Mouse (Mus musculus): ENCODE data around the gene AI854703.
A peak's percentile ranks its signal among the peaks of the same experiment; 100 is the strongest.

Gene AI854703

DNA sequence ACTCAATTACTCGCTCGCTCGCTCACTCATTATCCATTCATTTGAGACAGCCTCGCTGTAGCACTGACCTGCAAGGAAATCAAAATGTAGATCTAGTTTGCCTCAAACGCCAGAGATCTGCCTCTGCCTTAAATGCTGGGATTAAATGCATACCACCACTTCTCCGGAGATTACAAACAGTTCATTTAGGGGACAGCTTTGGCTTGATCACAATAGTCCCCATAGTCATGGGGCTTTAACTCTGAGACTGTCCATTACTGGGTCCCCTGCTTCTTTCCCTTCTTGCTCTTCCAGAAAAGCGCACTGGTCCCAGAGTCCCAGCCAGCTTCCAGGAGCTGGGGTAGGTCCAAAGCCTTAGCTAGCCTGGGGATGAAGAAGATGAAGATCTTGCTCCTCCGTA, at the start of gene AI854703:
Gene AI854703 (plus strand): TSS at position 301 of the 400 bp plus-strand sequence.
- no peak for DNase-seq (ENCODE audit: low spot score)

- DNase-seq (ENCODE audit: low spot score), result no peak
Observed at GRCm38 (mm10) chr6:48578736-48579135, 47.8 kb upstream of the AI854703 start.

GRCm38 (mm10) chr6:48579215-48579648, 47.3 kb upstream of the AI854703 start:
- DNase-seq (ENCODE audit: low spot score), result no peak

GRCm38 (mm10) chr6:48581257-48581656, 45.3 kb upstream of the AI854703 start:
- DNase-seq (ENCODE audit: low spot score), result no peak

GRCm38 (mm10) chr6:48582037-48582436, 44.5 kb upstream of the AI854703 start:
- no peak for DNase-seq (ENCODE audit: low spot score)

GRCm38 (mm10) chr6:48589194-48589750, 37.3 kb upstream of the AI854703 start, which contains the start of gene Gm45021:
Gene Gm45021, plus strand, starts transcription at chr6:48589610.
- DNase-seq (ENCODE audit: low spot score), result no peak

- no peak for DNase-seq (ENCODE audit: low spot score)
Observed at GRCm38 (mm10) chr6:48591221-48591845, 35.2 kb upstream of the AI854703 start.

GRCm38 (mm10) chr6:48591871-48592270, 34.7 kb upstream of the AI854703 start:
- DNase-seq (ENCODE audit: low spot score), result no peak

- peak; percentile 91 for DNase-seq (ENCODE audit: low spot score)
Observed at GRCm38 (mm10) chr6:48593158-48594042, 33.2 kb upstream of the AI854703 start, which contains the start of the genes Repin1 and Gm44965. Gene Repin1, plus strand, starts transcription at chr6:48593883. Gene Gm44965, plus strand, starts transcription at chr6:48593941.

DNA sequence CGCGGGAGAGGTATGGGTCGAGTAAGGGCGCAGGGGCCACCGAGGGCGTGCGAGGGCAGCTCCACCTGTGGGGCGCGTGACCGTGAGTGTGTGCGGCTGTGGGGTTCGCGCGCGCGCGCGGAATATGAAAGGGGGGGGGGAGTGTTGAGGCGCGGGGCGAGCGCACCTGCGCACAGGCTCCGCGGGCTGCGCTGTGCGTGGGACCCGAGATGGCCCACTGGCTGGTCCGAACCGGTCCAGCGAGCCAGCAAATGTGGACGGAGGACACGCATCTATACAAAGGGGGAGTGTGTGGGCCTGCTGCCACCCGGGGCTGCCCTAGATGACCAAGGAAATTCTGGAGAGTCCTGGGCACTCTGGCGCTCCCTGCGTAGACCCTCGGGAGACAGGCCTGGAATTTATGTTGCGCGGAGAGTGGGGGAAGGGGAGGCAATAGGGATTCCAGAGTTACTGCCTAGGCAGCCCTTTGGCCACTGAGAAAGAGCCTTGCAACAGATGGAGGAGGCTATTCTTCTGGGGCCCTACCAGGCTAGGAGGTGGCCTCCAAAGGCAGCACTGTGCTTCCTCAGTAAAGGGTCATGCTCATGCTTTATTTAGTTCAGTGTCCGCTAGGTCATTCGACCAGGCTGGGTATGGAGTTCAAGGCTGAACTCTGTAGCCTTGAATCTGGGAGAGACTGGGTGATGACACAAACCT, 32.4 kb upstream of the AI854703 start:
- DNase-seq (ENCODE audit: low spot score), result no peak

DNA sequence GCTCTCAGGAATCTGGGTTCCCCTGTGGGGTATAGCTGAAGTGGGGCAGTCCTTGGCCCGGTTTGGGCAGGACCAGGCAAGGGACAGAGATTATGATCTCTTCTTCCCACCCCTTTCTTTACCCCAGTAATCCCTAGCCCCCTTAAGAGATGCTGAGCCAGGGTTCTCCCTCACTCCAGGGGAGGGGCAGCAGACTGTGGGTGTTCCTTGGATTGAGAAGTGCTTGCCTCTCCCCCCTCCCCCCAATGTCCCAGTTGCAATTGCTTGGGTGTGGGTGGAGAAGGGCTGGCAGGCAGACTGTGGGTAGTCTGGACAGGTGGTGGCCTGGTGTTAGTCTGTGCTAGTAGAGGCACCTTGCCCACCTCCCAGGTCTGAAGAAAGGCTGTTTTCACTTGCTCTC, 31.3 kb upstream of the AI854703 start:
- DNase-seq (ENCODE audit: low spot score), result no peak

DNA sequence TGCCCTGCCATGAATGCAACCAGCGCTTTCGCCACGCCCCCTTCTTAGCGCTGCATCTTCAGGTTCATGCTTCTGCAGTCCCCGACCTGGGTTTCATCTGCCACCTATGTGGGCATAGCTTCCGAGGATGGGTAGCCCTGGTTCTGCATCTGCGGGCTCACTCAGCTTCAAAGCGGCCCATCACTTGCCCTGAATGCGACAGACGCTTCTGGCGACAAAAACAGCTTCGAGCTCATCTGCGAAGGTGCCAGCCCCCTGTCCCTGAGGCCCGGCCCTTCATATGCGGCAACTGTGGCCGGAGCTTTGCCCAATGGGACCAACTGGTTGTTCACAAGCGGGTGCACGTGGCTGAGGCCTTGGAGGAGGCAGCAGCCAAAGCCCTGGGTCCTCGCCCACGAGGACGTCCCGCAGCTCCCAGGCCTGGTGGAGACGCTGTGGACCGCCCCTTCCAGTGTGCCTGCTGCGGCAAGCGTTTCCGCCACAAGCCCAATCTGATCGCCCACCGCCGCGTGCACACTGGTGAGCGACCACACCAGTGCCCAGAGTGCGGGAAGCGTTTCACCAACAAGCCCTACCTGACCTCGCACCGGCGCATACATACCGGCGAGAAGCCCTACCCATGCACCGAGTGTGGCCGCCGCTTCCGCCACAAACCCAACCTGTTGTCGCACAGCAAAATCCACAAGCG, 29.9 kb upstream of the AI854703 start:
- DNase-seq (ENCODE audit: low spot score), result no peak

GRCm38 (mm10) chr6:48597233-48597625, 29.3 kb upstream of the AI854703 start:
- no peak for DNase-seq (ENCODE audit: low spot score)

DNA sequence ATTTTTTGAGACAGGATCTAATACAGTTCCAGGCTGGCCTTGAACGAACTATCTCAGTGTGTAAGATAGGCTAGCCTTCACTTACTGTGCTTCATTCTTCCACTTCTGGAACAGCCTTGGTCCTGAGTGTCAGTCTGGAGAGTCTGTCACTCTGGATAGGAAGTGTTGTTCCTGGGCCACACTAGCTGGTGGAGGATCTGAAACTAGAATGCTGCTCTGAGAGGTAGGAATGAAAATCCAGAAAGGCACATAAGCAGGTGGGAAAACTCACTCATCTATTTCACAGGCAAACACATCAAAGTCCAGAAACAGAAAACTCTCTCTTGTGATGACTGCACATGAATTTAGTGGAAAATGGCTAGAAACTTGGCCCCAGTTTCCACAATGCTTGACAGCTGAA, 26.0 kb upstream of the AI854703 start:
- no peak for DNase-seq (ENCODE audit: low spot score)

GRCm38 (mm10) chr6:48601271-48602079, 25.1 kb upstream of the AI854703 start, which contains the start of gene Zfp775:
Gene Zfp775, plus strand, starts transcription at chr6:48602063.
- DNase-seq (ENCODE audit: low spot score), result peak; percentile 96

- no peak for DNase-seq (ENCODE audit: low spot score)
Observed at GRCm38 (mm10) chr6:48602080-48602741, 24.4 kb upstream of the AI854703 start.

- no peak for DNase-seq (ENCODE audit: low spot score)
Observed at GRCm38 (mm10) chr6:48608124-48608523, 18.4 kb upstream of the AI854703 start.

GRCm38 (mm10) chr6:48609512-48609911, 17.1 kb upstream of the AI854703 start:
- no peak for DNase-seq (ENCODE audit: low spot score)

DNA sequence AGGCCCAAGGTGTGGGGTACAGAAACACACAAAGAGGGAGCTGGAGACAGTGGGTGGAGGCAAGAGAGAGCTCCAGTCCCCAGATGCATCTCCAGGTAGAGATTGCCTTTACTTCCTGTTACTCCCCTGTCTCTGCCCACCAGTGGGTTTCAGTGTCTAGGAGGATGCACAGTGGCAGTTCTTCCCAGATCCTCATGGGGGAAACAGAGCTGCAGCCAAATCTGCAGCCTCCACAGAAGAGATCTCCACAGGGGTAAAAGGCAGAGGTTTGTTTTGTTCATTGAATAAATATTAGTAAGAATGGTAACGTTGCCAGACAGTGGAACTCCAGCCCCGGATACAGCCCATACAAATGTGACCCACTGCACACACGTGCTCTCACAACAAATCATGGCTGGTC, 15.9 kb upstream of the AI854703 start:
- no peak for DNase-seq (ENCODE audit: low spot score)

DNA sequence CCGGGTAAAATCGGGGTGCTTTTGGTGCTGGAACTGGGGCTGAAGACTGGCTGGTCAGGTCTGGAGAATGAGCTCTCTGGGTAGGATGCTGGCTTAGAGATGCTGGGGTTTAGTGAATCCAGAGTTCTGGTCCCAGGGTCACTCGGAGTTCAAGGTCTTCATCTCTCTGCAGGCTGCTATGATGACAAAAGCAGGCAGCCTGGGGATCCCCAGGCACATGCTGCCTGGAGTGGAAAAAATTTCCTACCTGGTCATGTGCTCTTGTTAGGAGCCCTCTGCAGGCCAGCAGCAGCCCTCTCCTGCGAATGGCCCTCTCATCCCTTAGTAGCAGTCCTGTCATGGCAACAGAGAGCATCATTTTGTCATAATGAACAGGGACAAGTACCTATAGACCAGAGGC, 13.1 kb upstream of the AI854703 start:
- DNase-seq (ENCODE audit: low spot score), result no peak
